Mouse (Mus musculus): ENCODE measurements around the gene Bcdin3d.

DNA sequence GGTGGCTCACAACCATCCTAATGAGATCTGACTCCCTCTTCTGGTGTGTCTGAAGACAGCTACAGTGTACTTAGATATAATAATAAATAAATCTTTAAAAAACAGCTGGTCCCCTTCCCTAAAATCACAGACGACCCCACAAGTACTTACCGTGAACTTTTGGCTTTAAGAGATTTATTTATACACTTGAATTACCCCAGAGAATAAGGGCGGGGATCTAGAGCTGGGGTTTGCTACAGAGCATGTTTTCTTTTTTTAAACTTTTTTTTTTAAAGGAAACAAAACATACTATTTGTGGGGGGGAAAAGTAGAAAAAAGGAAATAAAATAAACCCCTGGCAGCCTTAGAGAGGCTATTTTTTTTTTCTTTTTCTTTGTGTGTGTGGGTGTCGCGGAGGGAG is 54.4 kb downstream of the Bcdin3d start:
- TF ChIP-seq POLR2A (IDR thresholded peaks at IDR 0.05; ENCODE audit: insufficient read depth, low read depth, low read length) (no peak), CTCF (IDR thresholded peaks at IDR 0.05; ENCODE audit: insufficient read depth, low read depth, low read length) (no peak)
